Mouse (Mus musculus) hematopoietic stem cell, adult 5-6 weeks (primary cell): ENCODE measurements around the gene Cntnap1. TPM values are rescaled to one million over a fixed set of nuclear protein-coding genes. Genes with fewer than 3 reads are reported as not detected.
A peak's percentile ranks its signal among the peaks of the same experiment; 100 is the strongest.

Experiments
- ATAC-seq, 2 experiments: fragments of 125-278 bp in 1 of 2; replicated peaks in 1 of 2; 2 replicates each; pipeline ENCODE4 v1.8.0; 2016 to 2017; ENCODE audit warnings: inconsistent platforms in 2 of 2, mild to moderate bottlenecking in 2 of 2, moderate number of reproducible peaks in 2 of 2, low read depth in 1 of 2, moderate TSS enrichment in 1 of 2; ENCODE audit not compliant: low FRiP score in 2 of 2, poor library complexity in 2 of 2, severe bottlenecking in 2 of 2, insufficient read depth in 1 of 2, low TSS enrichment in 1 of 2
- total RNA-seq: library from RNA; stranded (forward); fragments of 172-1452, 232-1000 nt; gene quantifications from 2 replicates; pipeline ENCODE4 v1.2.3, GENCODE M21; 2017

Cntnap1 gene
- total RNA-seq, 1 experiment from 2014 or later, result not detected

GRCm38 (mm10) chr11:101224337-101224736 lies 54.0 kb downstream of the Cntnap1 start:
- no peak for ATAC-seq

GRCm38 (mm10) chr11:101225331-101226064 lies 55.2 kb downstream of the Cntnap1 start:
- no peak for ATAC-seq

DNA sequence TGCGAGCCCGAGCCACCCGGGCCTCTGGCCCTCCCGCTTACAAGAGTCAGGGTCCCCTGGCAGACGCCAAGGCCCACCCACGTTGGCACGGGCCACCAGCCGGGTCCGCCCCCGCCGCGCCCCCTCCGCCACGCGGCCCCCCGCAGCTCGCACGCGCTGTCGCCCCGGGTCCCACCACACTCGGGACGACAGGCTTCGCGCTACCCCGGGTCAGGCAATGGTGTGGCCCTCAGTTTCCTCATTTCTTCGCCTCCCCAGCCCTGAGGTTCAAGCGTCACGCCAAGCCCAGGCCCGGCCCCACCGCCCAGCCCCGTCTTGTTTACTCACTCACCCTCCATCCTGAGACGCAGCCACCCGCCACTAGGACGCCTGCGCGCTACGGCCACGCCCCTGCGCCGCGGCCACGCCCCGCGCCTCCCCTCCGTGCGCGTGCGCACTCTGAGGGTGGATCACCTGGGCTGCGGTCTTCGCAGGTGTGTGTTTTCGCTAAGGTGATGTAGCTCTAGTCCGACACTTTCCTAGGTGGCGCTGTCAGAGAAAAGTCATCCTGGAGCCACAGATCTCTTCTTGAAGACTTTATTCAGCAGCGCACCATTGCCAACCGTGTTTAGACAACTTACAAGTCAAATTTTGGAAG lies 55.9 kb downstream of the Cntnap1 start, which contains the start of gene Ezh1:
Ezh1 (minus strand) TSS at position 399 of the 637 bp plus-strand sequence.
- peak; percentile 89 to 97 for ATAC-seq

DNA sequence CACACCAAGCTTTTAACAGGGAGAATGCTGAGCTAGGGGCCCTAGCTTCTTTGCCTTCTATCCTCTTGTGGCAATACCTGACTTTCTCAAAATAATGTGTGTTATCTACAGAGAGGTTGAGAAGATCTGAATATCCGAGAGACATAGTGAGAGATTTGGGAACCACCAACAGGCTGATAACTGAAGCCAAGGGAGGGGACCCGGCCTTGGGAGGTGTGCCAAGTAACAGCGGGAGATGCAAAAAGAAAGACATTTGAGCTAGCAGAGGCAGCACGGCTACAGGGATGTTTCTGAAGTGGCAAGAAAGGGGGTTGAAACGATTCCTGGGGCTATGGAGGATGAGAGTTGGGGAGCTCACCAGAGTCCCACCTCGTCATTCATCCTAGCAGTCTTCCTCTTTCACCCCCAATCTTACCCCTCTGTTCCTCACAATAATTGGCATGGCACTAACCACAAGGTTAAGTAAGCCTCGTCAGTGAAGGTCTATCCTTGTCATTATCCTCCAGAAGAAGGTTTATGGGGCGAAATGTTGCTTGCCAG lies 59.1 kb downstream of the Cntnap1 start:
- no peak for ATAC-seq

- ATAC-seq, result no peak
Observed at GRCm38 (mm10) chr11:101230061-101230511, 59.8 kb downstream of the Cntnap1 start.

DNA sequence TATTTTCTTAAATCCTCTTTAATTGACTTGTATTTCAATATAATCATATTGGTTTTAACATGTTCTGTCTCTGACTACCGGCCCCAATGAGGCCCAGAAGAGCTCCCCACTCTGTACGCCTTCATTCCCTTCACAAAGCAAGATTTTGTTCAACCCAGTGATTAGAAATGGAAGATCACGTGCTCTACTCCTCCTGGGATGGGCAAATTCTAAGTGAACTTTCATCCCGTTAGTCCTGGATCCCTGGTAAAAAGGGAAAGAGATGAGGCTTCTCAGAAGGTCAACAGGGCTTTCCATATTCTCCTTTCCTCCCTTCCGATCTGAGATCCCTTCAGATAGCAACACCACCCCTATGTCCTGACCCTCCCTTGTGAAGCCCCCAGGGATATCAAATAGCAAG lies 60.2 kb downstream of the Cntnap1 start:
- ATAC-seq, result no peak

GRCm38 (mm10) chr11:101230991-101231871 lies 60.9 kb downstream of the Cntnap1 start:
- no peak for ATAC-seq

DNA sequence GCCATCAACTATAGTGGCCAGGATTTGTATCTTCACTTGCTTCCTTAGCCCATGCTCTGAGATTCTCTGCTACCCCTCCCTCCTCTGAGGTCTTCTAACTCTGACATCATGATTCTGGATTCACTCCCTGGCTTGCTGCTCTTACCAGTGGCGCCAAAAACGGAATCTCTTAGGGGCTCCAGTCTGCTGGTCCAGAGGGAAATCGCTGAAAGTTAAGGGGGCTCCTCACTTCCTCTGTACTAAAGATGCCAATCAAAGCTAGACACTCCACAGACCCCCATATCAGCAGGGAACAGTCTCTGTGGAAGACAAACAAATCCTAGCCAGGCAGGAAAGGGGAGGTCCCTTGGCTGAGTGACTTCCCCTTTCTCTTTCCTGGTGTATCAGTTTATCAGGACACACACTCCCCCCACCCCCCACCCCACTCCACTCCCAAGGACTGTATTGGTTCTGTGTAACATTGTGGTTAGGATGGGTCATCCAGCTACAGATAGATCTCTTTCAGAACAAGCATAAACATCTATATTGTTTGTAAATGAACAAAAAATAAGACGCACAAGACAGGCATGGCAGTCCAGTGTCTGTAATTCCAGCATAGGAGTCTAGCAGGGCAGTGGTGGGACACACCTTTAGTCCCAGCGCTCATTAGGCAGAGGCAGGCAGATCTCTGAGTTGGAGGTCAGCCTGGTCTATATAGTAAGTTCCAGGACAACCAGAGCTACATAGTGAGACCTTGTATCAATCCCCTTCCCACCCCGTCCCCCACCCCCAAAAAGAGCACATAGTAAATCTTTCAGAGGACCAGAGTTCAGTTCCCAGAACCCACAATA lies 61.9 kb downstream of the Cntnap1 start:
- ATAC-seq, result peak; percentile 49 to 71

DNA sequence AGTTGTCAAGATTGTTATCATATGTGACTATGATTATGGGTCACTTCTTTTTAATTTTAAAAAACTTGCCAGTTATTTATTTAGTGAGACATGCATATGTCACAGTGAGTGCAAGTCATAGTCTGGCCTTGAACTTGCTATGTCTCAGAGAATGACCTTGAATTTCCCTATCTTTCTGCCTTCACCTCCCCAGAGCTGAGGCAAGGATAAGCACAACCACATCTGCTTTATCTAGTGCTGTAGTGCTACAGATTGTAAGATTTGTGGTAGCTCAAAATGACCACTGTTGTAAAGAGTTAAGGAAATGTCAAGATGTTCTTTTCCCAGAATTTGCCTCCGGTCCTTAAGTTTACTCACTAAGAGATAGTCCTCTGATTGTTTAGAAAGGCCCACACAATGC lies 62.9 kb downstream of the Cntnap1 start:
- no peak for ATAC-seq

DNA sequence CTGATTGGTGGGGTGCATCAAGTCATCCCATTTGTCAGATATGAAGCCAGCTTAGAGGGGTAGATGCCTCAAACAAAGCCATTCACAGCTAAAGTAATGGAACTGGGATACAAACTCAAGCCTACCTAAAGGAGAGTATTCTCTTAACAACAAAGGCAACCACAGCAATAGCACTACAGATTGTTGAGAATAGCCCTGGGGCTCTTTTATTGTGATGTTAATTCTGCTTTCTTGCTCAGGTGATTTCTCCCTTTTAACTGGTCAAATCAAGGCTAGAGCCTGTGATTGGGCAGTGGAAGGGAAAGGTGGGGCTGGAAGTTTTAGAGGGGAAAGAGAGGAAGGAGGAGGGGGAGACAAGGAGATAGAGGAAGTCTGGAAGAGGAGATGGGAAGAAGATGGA lies 63.8 kb downstream of the Cntnap1 start:
- ATAC-seq, result no peak

DNA sequence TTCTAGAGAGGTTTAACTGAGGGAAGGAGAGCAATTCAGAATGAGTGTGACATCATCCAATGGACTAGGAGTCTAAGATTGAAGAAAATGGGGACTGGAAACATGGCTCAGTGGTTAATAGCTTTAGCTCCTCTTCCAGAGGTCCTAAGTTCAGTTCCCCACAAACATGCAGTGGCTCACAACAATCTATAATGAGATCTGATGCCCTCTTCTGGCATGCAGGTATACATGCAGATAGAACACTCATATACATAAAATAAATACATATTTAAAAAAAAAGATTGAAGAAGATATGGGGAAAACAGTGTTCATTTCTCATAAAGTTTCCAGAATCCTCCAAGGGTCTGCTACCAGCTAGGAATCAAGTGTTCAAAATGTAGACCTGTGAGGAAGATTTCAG lies 65.1 kb downstream of the Cntnap1 start:
- no peak for ATAC-seq

- no peak for ATAC-seq
Observed at GRCm38 (mm10) chr11:101236782-101237181, 66.5 kb downstream of the Cntnap1 start.

- no peak for ATAC-seq
Observed at GRCm38 (mm10) chr11:101238071-101238647, 67.8 kb downstream of the Cntnap1 start.
